In genomic region chr17:87478569-87478968, GRCm38 (mm10) we compare ENCODE assay signal across 12 mouse cellular contexts. TPM values are rescaled to one million over a fixed set of nuclear protein-coding genes. Genes with fewer than 3 reads are reported as not detected.
DNase-seq lines count a peak whose midpoint lies in the region; ATAC-seq and TF ChIP-seq lines count a peak whose summit lies in the region.
"Had no signal": no experiment of that assay in that cellular context is flagged by ENCODE, and none has a peak within 500 bp of the region (broad histone marks: within the 10 kb centered on the region; RNA-seq: fewer than 3 reads in every experiment).

No protein-coding gene starts in this region.

- TF ChIP-seq CTCF in heart, postnatal 0 days (IDR thresholded peaks at IDR 0.05; ENCODE audit: low read depth), result no peak
- no peak for TF ChIP-seq CTCF in small intestine, adult 2 months (IDR thresholded peaks at IDR 0.05; ENCODE audit: extremely low read depth, insufficient read length, insufficient replicate concordance, low read depth, low read length)

- TF ChIP-seq EP300 in heart, postnatal 0 days (IDR thresholded peaks at IDR 0.05; ENCODE audit: low read depth), result no peak

- 57% methylated on average over 9 of the region's 9 CpGs for WGBS in heart, postnatal 0 days
- WGBS in small intestine, adult 2 months, result 72% methylated on average over 9 of the region's 9 CpGs

- peak; percentile 20 to 22 for DNase-seq in heart, adult 18-20 months
- no peak for DNase-seq in heart, postnatal 25 days (ENCODE audit: low spot score)
- DNase-seq in ovary, postnatal 36 days (ENCODE audit: low spot score), result peak; percentile 26
- DNase-seq in ovary, adult 18-20 months (ENCODE audit: low spot score), result no peak
- DNase-seq in heart, postnatal 0 days (ENCODE audit: low spot score), result no peak
- DNase-seq in ovary, postnatal 14 days (ENCODE audit: low spot score), result no peak
- DNase-seq in layer of hippocampus, postnatal 14 days (ENCODE audit: low spot score in 2 of 2), result no peak
- DNase-seq: liver, embryonic 13.5 days; right cerebral cortex, postnatal 14 days had no signal

- H3K36me3 ChIP-seq in heart, postnatal 0 days (replicated peaks; ENCODE audit: control insufficient read depth, insufficient read depth, low read length), result no peaks in the 10 kb centered on the region
- H3K36me3 ChIP-seq in small intestine, adult 2 months (ENCODE audit: control insufficient read depth, insufficient read depth, low read length), result no peaks in the 10 kb centered on the region
- H3K36me3 ChIP-seq: liver, embryonic 13.5 days had no signal

- H3K9ac ChIP-seq in heart, postnatal 0 days (replicated peaks; ENCODE audit: low read depth, low read length), result no peak overlapping the region
- H3K9ac ChIP-seq: liver, embryonic 13.5 days had no signal

- no peaks in the 10 kb centered on the region for H3K27me3 ChIP-seq in heart, postnatal 0 days (ENCODE audit: control insufficient read depth, insufficient read depth, low read length)
- no peaks in the 10 kb centered on the region for H3K27me3 ChIP-seq in small intestine, adult 2 months (ENCODE audit: control insufficient read depth, insufficient read depth, low read length)
- H3K27me3 ChIP-seq: CH12.LX had no signal

- no peak for ATAC-seq in heart, postnatal 0 days (ENCODE audit: insufficient read depth, low read depth)

- no peaks in the 10 kb centered on the region for H3K9me3 ChIP-seq in heart, postnatal 0 days (replicated peaks; ENCODE audit: control insufficient read depth, low read length)
- H3K9me3 ChIP-seq: liver, embryonic 13.5 days had no signal

- intact Hi-C loops in heart, postnatal 25 days (cut with DNase I), result no loop called here

- H3K4me1 ChIP-seq in heart, postnatal 0 days (ENCODE audit: control insufficient read depth, insufficient read depth), result peaks cover 16% of the 10 kb centered on the region
- H3K4me1 ChIP-seq in small intestine, adult 2 months (ENCODE audit: control insufficient read depth, insufficient read depth, insufficient read length, low read length), result peaks cover 29% of the 10 kb centered on the region

- no peak overlapping the region for H3K4me2 ChIP-seq in heart, postnatal 0 days (ENCODE audit: low read depth, low read length)
- H3K4me2 ChIP-seq: liver, embryonic 13.5 days had no signal

- H3K27ac ChIP-seq in heart, postnatal 0 days (ENCODE audit: low read depth), result peak overlapping the region; percentile 43; the same call in 1 of the 2 replicates
- H3K27ac ChIP-seq in small intestine, adult 2 months (ENCODE audit: insufficient read depth, low read depth, low read length), result peak overlapping the region; percentile 55
- H3K27ac ChIP-seq: liver, embryonic 13.5 days had no signal

- TF ChIP-seq POLR2A in small intestine, adult 2 months (IDR thresholded peaks at IDR 0.05; ENCODE audit: low read depth, low read length), result no peak

- H3K4me3 ChIP-seq in heart, postnatal 0 days (ENCODE audit: low read depth, low read length), result no peak overlapping the region
- H3K4me3 ChIP-seq in small intestine, adult 2 months (ENCODE audit: low read depth, low read length), result no peak overlapping the region
- H3K4me3 ChIP-seq: liver, embryonic 13.5 days had no signal

RNA-seq across cellular contexts. Expression of gene Calm2, which starts 31.8 kb away (rescaled TPM):
- total RNA-seq in heart, adult 18-20 months (2021), result 100 to 1,000 TPM; 153 TPM
- 100 to 1,000 TPM; 131 to 166 TPM for total RNA-seq in heart, postnatal 25 days (2021)
- 129 and 183 TPM in 2 replicates for total RNA-seq in heart, postnatal 0 days (2014; rRNA removed; ENCODE audit: low replicate concordance)
- polyA plus RNA-seq in heart, postnatal 0 days (2015; fragmentation: Nextera tagmentation; extraction: Ambion mirVana), result 389 and 428 TPM in 2 replicates
- 7.3 and 22.8 TPM in 2 replicates for polyA plus RNA-seq in small intestine, adult 2 months (2012; rRNA removed)
- 1,000 to 10,000 TPM; 2,088 to 2,105 TPM for total RNA-seq in layer of hippocampus, postnatal 14 days (2021)

RNA-seq across cellular contexts. Expression of gene Stpg4, which starts 51.0 kb away (rescaled TPM):
- total RNA-seq in heart, adult 18-20 months (2021), result not detected
- total RNA-seq in heart, postnatal 25 days (2021), result not detected
- not detected in 2 replicates for total RNA-seq in heart, postnatal 0 days (2014; rRNA removed; ENCODE audit: low replicate concordance)
- polyA plus RNA-seq in heart, postnatal 0 days (2015; fragmentation: Nextera tagmentation; extraction: Ambion mirVana), result not detected in 2 replicates
- not detected in 2 replicates for polyA plus RNA-seq in small intestine, adult 2 months (2012; rRNA removed)
- not detected for total RNA-seq in layer of hippocampus, postnatal 14 days (2021)
- total RNA-seq: CH12.LX; gastrocnemius, postnatal 36 days had no signal
- polyA plus RNA-seq: liver, embryonic 13.5 days had no signal

Comparison
In these comparisons a context has a peak if more than half of its experiments do, and no peak if none do; other contexts are left out.
1. DNase-seq: peak in heart, adult 18-20 months (2 of 2) and ovary, postnatal 36 days (single experiment); none in heart, postnatal 25 days (single experiment), ovary, adult 18-20 months (single experiment), heart, postnatal 0 days (single experiment), ovary, postnatal 14 days (single experiment) and layer of hippocampus, postnatal 14 days (0 of 2).
2. RNA of gene Calm2, which starts 31.8 kb away (total RNA-seq): 2,088 to 2,105 TPM in layer of hippocampus, postnatal 14 days; 131 to 166 TPM in heart, postnatal 25 days, 153 TPM in heart, adult 18-20 months and 129 to 183 TPM in heart, postnatal 0 days; every median in the first group is over 10 times any median in the second.